Mouse (Mus musculus) right cerebral cortex, postnatal 36 days (tissue): ENCODE measurements at regions not wholly inside any gene's neighbourhood (a gene's known extent, or its start where the extent isn't known, plus 50 kb on each side); places are given as distances from the start of the nearest gene placed in this dataset.

Source experiments
- DNase-seq, 2 experiments: peaks; one replicate each; pipeline ENCODE4 v3.0.0; 2022; ENCODE audit warnings: low spot score in 2 of 2, mixed read lengths in 1 of 2

- DNase-seq: no peak
These were observed 126.5 kb upstream of the Meis1 start for GRCm38 (mm10) chr11:19145263-19145662.

- DNase-seq: no peak
These were observed 127.2 kb upstream of the Meis1 start for GRCm38 (mm10) chr11:19145991-19146390.

GRCm38 (mm10) chr11:19151026-19151425 lies 132.2 kb upstream of the Meis1 start:
- no peak for DNase-seq

- no peak for DNase-seq
These were observed 134.9 kb upstream of the Meis1 start for GRCm38 (mm10) chr11:19153714-19154113.

GRCm38 (mm10) chr11:19154813-19155616 lies 136.2 kb upstream of the Meis1 start:
- DNase-seq: no peak

- no peak for DNase-seq
These were observed 136.8 kb upstream of the Meis1 start for GRCm38 (mm10) chr11:19155617-19155983.

GRCm38 (mm10) chr11:19160227-19160626 lies 141.4 kb upstream of the Meis1 start:
- no peak for DNase-seq

- DNase-seq: no peak
These were observed 141.9 kb upstream of the Meis1 start for GRCm38 (mm10) chr11:19160669-19161068.

- no peak for DNase-seq
These were observed 152.2 kb upstream of the Meis1 start for GRCm38 (mm10) chr11:19170938-19171337.

GRCm38 (mm10) chr11:19174305-19175017 lies 155.7 kb upstream of the Meis1 start:
- no peak for DNase-seq

- DNase-seq: no peak
These were observed 160.5 kb upstream of the Meis1 start for GRCm38 (mm10) chr11:19179290-19179689.

GRCm38 (mm10) chr11:19189778-19190177 lies 171.0 kb upstream of the Meis1 start:
- DNase-seq: no peak

- no peak for DNase-seq
These were observed 175.7 kb upstream of the Meis1 start for GRCm38 (mm10) chr11:19194464-19194863.

GRCm38 (mm10) chr11:19197790-19198189 lies 179.0 kb upstream of the Meis1 start:
- no peak for DNase-seq

GRCm38 (mm10) chr11:19202602-19203517 lies 184.1 kb upstream of the Meis1 start:
- DNase-seq: no peak

GRCm38 (mm10) chr11:19203518-19203900 lies 184.7 kb upstream of the Meis1 start:
- no peak for DNase-seq

- peak; percentile 53 to 79 for DNase-seq
These were observed 185.2 kb upstream of the Meis1 start for GRCm38 (mm10) chr11:19203968-19204367.

- no peak for DNase-seq
These were observed 185.7 kb upstream of the Meis1 start for GRCm38 (mm10) chr11:19204521-19204920.

GRCm38 (mm10) chr11:19205174-19205573 lies 186.4 kb upstream of the Meis1 start:
- DNase-seq: no peak

- no peak for DNase-seq
These were observed 200.7 kb upstream of the Meis1 start for GRCm38 (mm10) chr11:19219476-19219875.

- no peak for DNase-seq
These were observed 202.7 kb upstream of the Meis1 start for GRCm38 (mm10) chr11:19221442-19221841.

GRCm38 (mm10) chr11:19226756-19227155 lies 208.0 kb upstream of the Meis1 start:
- no peak for DNase-seq
